Mouse (Mus musculus) limb, embryonic 13.5 days (tissue): ENCODE data around the gene Sept4. TPM values are rescaled to one million over a fixed set of nuclear protein-coding genes. Genes with fewer than 3 reads are reported as not detected.

ENCODE experiments used
- ATAC-seq: fragments of 200-750 bp; cut with Nextera tagmentation; 2 replicates; pipeline ENCODE4 v1.8.0; 2017; ENCODE audit warnings: low read depth, moderate number of reproducible peaks, moderate TSS enrichment; ENCODE audit not compliant: low FRiP score
- H3K27ac ChIP-seq: fragments of 300-500 bp; sonication (generic); 2 replicates; pipeline ENCODE4 v1.5.1; 2015; ENCODE audit warnings: inconsistent platforms, mild to moderate bottlenecking, moderate library complexity
- H3K27me3 ChIP-seq: fragments of 300-500 bp; sonication (generic); 2 replicates; pipeline ENCODE4 v1.6.1; 2015; ENCODE audit warnings: mild to moderate bottlenecking, inconsistent platforms
- H3K36me3 ChIP-seq: fragments of 300-500 bp; sonication (generic); 2 replicates; pipeline ENCODE4 v1.6.1; 2015; ENCODE audit warnings: inconsistent platforms, mild to moderate bottlenecking, moderate library complexity
- H3K4me1 ChIP-seq: fragments of 300-500 bp; sonication (generic); 2 replicates; pipeline ENCODE4 v1.6.1; 2015; ENCODE audit warnings: inconsistent platforms
- H3K4me2 ChIP-seq: fragments of 300-500 bp; sonication (generic); replicated peaks from 2 replicates; pipeline ENCODE4 v1.6.1; 2015; ENCODE audit warnings: inconsistent platforms, mild to moderate bottlenecking, moderate library complexity
- H3K4me3 ChIP-seq: fragments of 300-500 bp; sonication (generic); 2 replicates; pipeline ENCODE4 v1.5.1; 2015; ENCODE audit warnings: moderate library complexity, mild to moderate bottlenecking, inconsistent platforms
- H3K9ac ChIP-seq: fragments of 300-500 bp; sonication (generic); 2 replicates; pipeline ENCODE4 v1.6.1; 2015; ENCODE audit warnings: mild to moderate bottlenecking, inconsistent platforms
- H3K9me3 ChIP-seq: fragments of 300-500 bp; sonication (generic); 2 replicates; pipeline ENCODE4 v1.6.1; 2016; ENCODE audit warnings: inconsistent platforms
- WGBS: fragments of 180-500 bp; shearing (Covaris S2); methylation state at CpG from one replicate; pipeline ENCODE4 v1.1.7; 2015; 5-methylcytosine and 5-hydroxymethylcytosine counted together
- polyA plus RNA-seq: library from polyadenylated mRNA; unstranded; fragments of >200 nt; fragmentation: Nextera tagmentation; extraction: Ambion mirVana; gene quantifications from 2 replicates; pipeline ENCODE4 v1.2.1, GENCODE M21; 2015

Sept4 gene
- polyA plus RNA-seq, result 21.2 and 23.3 TPM in 2 replicates

- H3K36me3 ChIP-seq, result no peaks in the 10 kb centered on the region
- H3K27ac ChIP-seq, result no peak within 1 kb of the TSS
- no peaks in the 10 kb centered on the region for H3K9me3 ChIP-seq
- no peaks in the 10 kb centered on the region for H3K4me1 ChIP-seq
- no peak for ATAC-seq
- no peak within 1 kb of the TSS for H3K4me2 ChIP-seq
- H3K27me3 ChIP-seq, result no peaks in the 10 kb centered on the region
- WGBS, result 78% methylated on average over 7 of the region's 7 CpGs
- no peak within 1 kb of the TSS for H3K9ac ChIP-seq
- H3K4me3 ChIP-seq, result no peak within 1 kb of the TSS
Observed at GRCm38 (mm10) chr11:87568255-87568953, at the start of gene Sept4. Gene Sept4 (plus strand): TSS chr11:87568903.

- WGBS, result 6% methylated on average over 2 of the region's 2 CpGs
- no peaks in the 10 kb centered on the region for H3K4me1 ChIP-seq
- H3K9me3 ChIP-seq, result no peaks in the 10 kb centered on the region
- H3K27ac ChIP-seq, result no peak overlapping the region
- H3K4me2 ChIP-seq, result no peak overlapping the region
- no peak overlapping the region for H3K9ac ChIP-seq
- no peaks in the 10 kb centered on the region for H3K36me3 ChIP-seq
- no peak overlapping the region for H3K4me3 ChIP-seq
- no peak for ATAC-seq
- H3K27me3 ChIP-seq, result no peaks in the 10 kb centered on the region
Observed at GRCm38 (mm10) chr11:87519260-87519659, 49.4 kb upstream of the Sept4 start.

GRCm38 (mm10) chr11:87523466-87523865, 45.2 kb upstream of the Sept4 start:
- ATAC-seq, result no peak
- no peak overlapping the region for H3K9ac ChIP-seq
- 65% methylated on average over 5 of the region's 5 CpGs for WGBS
- no peaks in the 10 kb centered on the region for H3K36me3 ChIP-seq
- H3K4me3 ChIP-seq, result no peak overlapping the region
- no peak overlapping the region for H3K4me2 ChIP-seq
- no peaks in the 10 kb centered on the region for H3K27me3 ChIP-seq
- 0 out of 2 replicates have a peak, but pooled peaks cover 5% of the 10 kb centered on the region for H3K4me1 ChIP-seq
- no peaks in the 10 kb centered on the region for H3K9me3 ChIP-seq
- no peak overlapping the region for H3K27ac ChIP-seq

- 0 out of 2 replicates have a peak, but pooled peaks cover 5% of the 10 kb centered on the region for H3K4me1 ChIP-seq
- no peaks in the 10 kb centered on the region for H3K9me3 ChIP-seq
- H3K27me3 ChIP-seq, result no peaks in the 10 kb centered on the region
- H3K4me2 ChIP-seq, result no peak overlapping the region
- no peak overlapping the region for H3K9ac ChIP-seq
- H3K27ac ChIP-seq, result no peak overlapping the region
- no peak overlapping the region for H3K4me3 ChIP-seq
- H3K36me3 ChIP-seq, result no peaks in the 10 kb centered on the region
- no peak for ATAC-seq
Observed at GRCm38 (mm10) chr11:87523967-87524366, 44.7 kb upstream of the Sept4 start.

- no peak for ATAC-seq
- H3K36me3 ChIP-seq, result no peaks in the 10 kb centered on the region
Observed at GRCm38 (mm10) chr11:87524780-87525179, 43.9 kb upstream of the Sept4 start.

GRCm38 (mm10) chr11:87527364-87527763, 41.3 kb upstream of the Sept4 start:
- H3K9me3 ChIP-seq, result no peaks in the 10 kb centered on the region
- H3K27ac ChIP-seq, result no peak overlapping the region
- H3K4me3 ChIP-seq, result no peak overlapping the region
- no peaks in the 10 kb centered on the region for H3K36me3 ChIP-seq
- no peaks in the 10 kb centered on the region for H3K27me3 ChIP-seq
- WGBS, result 53% methylated on average over 3 of the region's 3 CpGs
- 0 out of 2 replicates have a peak, but pooled peaks cover 5% of the 10 kb centered on the region for H3K4me1 ChIP-seq
- no peak for ATAC-seq
- no peak overlapping the region for H3K9ac ChIP-seq
- H3K4me2 ChIP-seq, result no peak overlapping the region

More at GRCm38 (mm10) chr11:87524780-87525179, 43.9 kb upstream of the Sept4 start:
- Histone ChIP-seq H3K9me3 (no peaks in the 10 kb centered on the region), H3K4me2 (no peak overlapping the region), H3K9ac (no peak overlapping the region), H3K27me3 (no peaks in the 10 kb centered on the region), H3K4me3 (no peak overlapping the region), H3K4me1 (0 out of 2 replicates have a peak, but pooled peaks cover 5% of the 10 kb centered on the region), H3K27ac (no peak overlapping the region)

GRCm38 (mm10) chr11:87527990-87528389, 40.7 kb upstream of the Sept4 start:
- Histone ChIP-seq H3K4me2 (no peak overlapping the region), H3K36me3 (no peaks in the 10 kb centered on the region), H3K27ac (no peak overlapping the region), H3K4me3 (no peak overlapping the region), H3K4me1 (0 out of 2 replicates have a peak, but pooled peaks cover 5% of the 10 kb centered on the region), H3K27me3 (no peaks in the 10 kb centered on the region), H3K9ac (no peak overlapping the region), H3K9me3 (no peaks in the 10 kb centered on the region)
- 42% methylated on average over 4 of the region's 4 CpGs for WGBS
- ATAC-seq, result no peak

GRCm38 (mm10) chr11:87531695-87532094, 37.0 kb upstream of the Sept4 start:
- Histone ChIP-seq H3K36me3 (no peaks in the 10 kb centered on the region), H3K9ac (no peak overlapping the region), H3K4me3 (no peak overlapping the region), H3K4me1 (0 out of 2 replicates have a peak, but pooled peaks cover 5% of the 10 kb centered on the region), H3K9me3 (no peaks in the 10 kb centered on the region), H3K27ac (no peak overlapping the region), H3K4me2 (no peak overlapping the region), H3K27me3 (no peaks in the 10 kb centered on the region)
- 47% methylated on average over 6 of the region's 6 CpGs for WGBS
- no peak for ATAC-seq

GRCm38 (mm10) chr11:87542285-87542684, 26.4 kb upstream of the Sept4 start:
- H3K27me3 ChIP-seq, result no peaks in the 10 kb centered on the region
- H3K27ac ChIP-seq, result no peak overlapping the region
- no peak for ATAC-seq
- H3K36me3 ChIP-seq, result no peaks in the 10 kb centered on the region
- H3K4me1 ChIP-seq, result peaks cover 4% of the 10 kb centered on the region; the same call in 1 of the 2 replicates
- no peak overlapping the region for H3K4me2 ChIP-seq
- no peak overlapping the region for H3K4me3 ChIP-seq
- H3K9ac ChIP-seq, result no peak overlapping the region
- H3K9me3 ChIP-seq, result no peaks in the 10 kb centered on the region
- 27% methylated on average over 8 of the region's 8 CpGs for WGBS

GRCm38 (mm10) chr11:87542906-87543305, 25.8 kb upstream of the Sept4 start:
- no peak overlapping the region for H3K9ac ChIP-seq
- H3K4me2 ChIP-seq, result no peak overlapping the region
- H3K9me3 ChIP-seq, result no peaks in the 10 kb centered on the region
- no peak overlapping the region for H3K27ac ChIP-seq
- no peaks in the 10 kb centered on the region for H3K36me3 ChIP-seq
- peaks cover 4% of the 10 kb centered on the region; the same call in 1 of the 2 replicates for H3K4me1 ChIP-seq
- H3K27me3 ChIP-seq, result no peaks in the 10 kb centered on the region
- ATAC-seq, result no peak
- H3K4me3 ChIP-seq, result no peak overlapping the region
- 30% methylated on average over 3 of the region's 3 CpGs for WGBS

GRCm38 (mm10) chr11:87553342-87553741, 15.4 kb upstream of the Sept4 start:
- no peaks in the 10 kb centered on the region for H3K36me3 ChIP-seq
- peaks cover 7% of the 10 kb centered on the region; the same call in 1 of the 2 replicates for H3K4me1 ChIP-seq
- WGBS, result 74% methylated on average over 4 of the region's 4 CpGs
- H3K27me3 ChIP-seq, result no peaks in the 10 kb centered on the region
- H3K9ac ChIP-seq, result no peak overlapping the region
- H3K9me3 ChIP-seq, result no peaks in the 10 kb centered on the region
- no peak for ATAC-seq
- H3K4me3 ChIP-seq, result no peak overlapping the region
- no peak overlapping the region for H3K4me2 ChIP-seq
- no peak overlapping the region for H3K27ac ChIP-seq

- Histone ChIP-seq H3K27me3 (no peaks in the 10 kb centered on the region), H3K9me3 (no peaks in the 10 kb centered on the region), H3K4me3 (no peak overlapping the region), H3K36me3 (no peaks in the 10 kb centered on the region), H3K27ac (no peak overlapping the region), H3K4me2 (no peak overlapping the region), H3K9ac (no peak overlapping the region), H3K4me1 (peaks cover 7% of the 10 kb centered on the region; the same call in 1 of the 2 replicates)
- ATAC-seq, result no peak
- 58% methylated on average over 5 of the region's 5 CpGs for WGBS
Observed at GRCm38 (mm10) chr11:87554386-87554785, 14.3 kb upstream of the Sept4 start.
